Mouse (Mus musculus) cerebellum, adult 11-12 months (tissue): Measurements from ENCODE around the gene Tas2r129.
"Not testable (repeated sequence)": the region's sequence is repeated elsewhere in the genome, so short reads cannot be mapped to it uniquely, and the experiment has no call there.

ENCODE experiments used
- DNase-seq: peaks from one replicate; pipeline ENCODE4 v3.0.0; 2022

The Tas2r129 gene

GRCm38 (mm10) chr6:132950802-132951201 is at the start of gene Tas2r129:
Gene Tas2r129 (plus strand): TSS chr6:132951102.
- no peak for DNase-seq

- DNase-seq, result no peak
Observed at GRCm38 (mm10) chr6:132909351-132909750, 41.6 kb upstream of the Tas2r129 start, which contains the start of gene Tas2r125. Gene Tas2r125 (plus strand): TSS chr6:132909651.

GRCm38 (mm10) chr6:132941376-132941775 is 9.5 kb upstream of the Tas2r129 start:
- DNase-seq, result not testable (repeated sequence)

- DNase-seq, result no peak
Observed at GRCm38 (mm10) chr6:132957819-132958218, 6.9 kb downstream of the Tas2r129 start, which contains the start of gene Tas2r131. Gene Tas2r131 (minus strand): TSS chr6:132957919.

- DNase-seq, result no peak
Observed at GRCm38 (mm10) chr6:132980865-132981264, 30.0 kb downstream of the Tas2r129 start, which contains the start of gene Tas2r109. Gene Tas2r109 (minus strand): TSS chr6:132980965.
